Mouse (Mus musculus): ENCODE data around the gene Snhg11.
"Not testable (repeated sequence)": the region's sequence is repeated elsewhere in the genome, so short reads cannot be mapped to it uniquely, and the experiment has no call there.

Snhg11 gene

DNA sequence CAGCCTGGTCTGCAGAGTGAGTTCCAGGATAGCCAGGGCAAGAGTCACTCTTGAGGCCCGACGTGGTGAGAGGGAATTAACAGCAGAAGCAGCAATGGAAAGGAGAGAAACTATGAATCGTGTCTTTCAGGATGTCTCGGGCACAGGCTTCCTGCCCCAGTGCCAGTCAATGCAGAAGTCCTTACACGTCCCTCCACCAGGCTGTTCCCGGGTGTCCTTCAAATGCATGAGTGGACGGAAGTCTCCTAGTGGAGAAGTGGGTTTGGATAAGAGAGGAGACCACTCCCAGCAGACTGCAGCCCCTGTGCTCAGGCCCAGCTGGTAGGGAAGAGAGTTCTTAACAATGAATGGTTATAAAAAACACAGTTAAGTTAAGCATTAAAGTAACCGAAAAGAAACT lies 7.1 kb upstream of the Snhg11 start:
- intact Hi-C loops (cut with DNase I), result no loop called here

DNA sequence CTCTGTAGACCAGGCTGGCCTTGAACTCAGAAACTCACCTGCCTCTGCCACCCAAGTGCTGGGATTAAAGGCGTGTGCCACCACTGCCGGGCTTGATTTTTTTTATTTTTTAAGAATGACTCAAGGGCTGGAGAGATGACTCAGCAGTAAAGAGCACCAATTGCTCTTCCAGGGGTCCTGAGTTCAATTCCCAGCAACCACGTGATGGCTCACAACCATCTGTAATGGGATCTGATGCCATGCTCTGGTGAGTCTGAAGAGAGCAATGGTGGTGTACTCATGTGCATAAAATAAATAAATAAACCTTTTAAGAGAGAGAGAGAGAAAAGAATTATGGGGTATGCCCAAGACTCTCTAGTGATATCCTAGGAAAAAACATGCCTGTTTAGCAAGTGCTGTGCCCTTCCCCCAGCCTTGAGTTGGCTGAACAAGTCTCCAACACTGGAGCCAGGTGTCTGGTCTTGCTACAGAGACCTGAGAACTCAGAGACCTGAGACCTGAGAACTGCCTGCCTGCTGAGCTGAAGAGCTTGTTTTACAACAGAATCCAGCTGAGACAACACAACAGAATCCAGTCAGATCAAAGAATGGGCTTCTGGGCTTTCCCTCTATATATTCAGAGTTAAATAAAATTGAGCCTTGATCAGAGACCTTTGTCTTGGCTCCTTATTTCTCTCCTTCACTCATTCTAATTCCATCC lies 5.8 kb upstream of the Snhg11 start:
- intact Hi-C loops (cut with DNase I), result no loop called here

DNA sequence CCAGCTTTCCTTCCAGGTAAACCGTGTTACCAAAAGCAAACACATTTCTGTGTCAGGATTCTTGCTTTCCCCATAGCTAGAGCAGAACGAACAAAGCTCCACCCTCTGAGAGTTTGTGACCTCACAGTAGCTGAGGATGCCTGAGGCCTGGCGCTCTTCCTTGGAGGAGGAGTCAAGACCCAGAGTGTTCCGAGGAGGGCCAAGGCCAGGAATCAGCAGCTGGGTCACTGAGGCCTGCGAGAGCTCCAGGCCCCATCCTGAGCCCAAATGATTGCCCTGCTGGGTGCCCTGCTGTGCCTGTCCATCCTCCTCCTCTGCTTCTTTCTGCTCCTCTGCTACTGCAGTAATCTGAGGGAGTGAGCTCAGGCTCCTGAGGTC lies 5.3 kb upstream of the Snhg11 start:
- intact Hi-C loops (cut with DNase I), result no loop called here

DNA sequence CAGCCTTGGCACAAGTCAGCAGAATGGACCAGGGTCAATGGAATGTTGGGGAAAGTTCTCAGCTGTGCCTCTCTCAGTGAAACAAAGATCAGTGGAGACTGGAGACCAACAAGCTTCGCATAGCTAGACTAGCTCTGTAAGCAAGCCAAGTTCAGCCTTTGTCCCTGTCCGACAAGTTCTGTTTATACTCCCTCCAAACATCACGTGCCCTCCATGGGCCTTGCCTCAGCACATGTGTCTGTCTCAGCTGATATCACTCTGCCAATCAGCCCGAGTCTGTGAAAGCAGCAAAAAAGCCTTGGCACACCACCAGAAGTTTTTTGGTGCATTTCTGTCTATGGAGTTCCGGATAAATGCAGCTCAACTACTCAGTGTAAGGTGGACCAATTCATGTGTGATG lies 2.4 kb upstream of the Snhg11 start:
- intact Hi-C loops (cut with DNase I), result no loop called here

DNA sequence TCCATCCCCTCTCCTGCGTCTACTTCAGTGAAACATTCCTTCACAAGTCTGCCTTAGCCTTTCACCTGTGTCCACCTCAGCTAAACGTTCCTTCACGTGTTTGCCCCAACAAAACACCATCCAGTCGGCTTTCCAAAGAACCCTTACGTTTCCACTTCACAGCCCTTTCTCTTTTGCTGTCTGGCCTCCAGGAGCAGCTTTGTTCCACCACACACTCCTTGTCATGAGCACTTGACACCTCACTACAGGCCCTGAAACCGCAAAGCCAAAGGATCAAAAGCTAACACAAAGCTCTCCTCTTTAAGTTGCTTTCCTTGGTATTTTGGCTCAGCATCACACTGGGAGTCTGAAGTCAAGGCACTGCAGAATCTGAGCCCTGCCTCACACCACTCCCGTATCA lies 1.9 kb upstream of the Snhg11 start:
- intact Hi-C loops (cut with DNase I), result no loop called here

DNA sequence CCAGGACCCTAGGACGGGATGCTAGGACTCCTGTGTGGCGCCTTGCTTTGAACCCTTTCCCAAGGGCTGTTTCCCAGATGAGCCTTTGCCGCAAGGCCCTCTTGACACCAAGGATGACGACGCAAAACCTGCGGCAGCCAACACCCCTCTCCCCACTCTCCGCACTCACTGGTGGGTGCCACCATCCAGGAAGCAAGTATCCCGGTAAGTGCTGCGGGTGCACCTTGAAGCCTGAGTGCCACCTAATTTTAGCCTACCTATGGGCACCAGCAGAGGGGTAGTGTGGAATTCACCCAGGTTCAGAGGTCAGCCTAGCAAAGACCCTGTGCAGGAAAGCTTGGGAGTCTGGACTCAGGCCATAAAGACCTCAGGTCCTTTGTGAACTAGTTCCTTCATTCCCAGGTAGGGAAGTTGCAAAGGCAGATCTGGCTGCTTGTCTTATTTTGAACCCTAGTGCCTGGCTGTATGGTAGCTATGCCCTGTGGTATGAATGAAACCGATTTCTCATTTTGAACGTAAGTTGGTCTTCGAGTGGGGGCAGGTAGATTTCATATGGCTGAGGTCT lies 767 bp downstream of the Snhg11 start:
- intact Hi-C loops (cut with DNase I), result no loop called here

DNA sequence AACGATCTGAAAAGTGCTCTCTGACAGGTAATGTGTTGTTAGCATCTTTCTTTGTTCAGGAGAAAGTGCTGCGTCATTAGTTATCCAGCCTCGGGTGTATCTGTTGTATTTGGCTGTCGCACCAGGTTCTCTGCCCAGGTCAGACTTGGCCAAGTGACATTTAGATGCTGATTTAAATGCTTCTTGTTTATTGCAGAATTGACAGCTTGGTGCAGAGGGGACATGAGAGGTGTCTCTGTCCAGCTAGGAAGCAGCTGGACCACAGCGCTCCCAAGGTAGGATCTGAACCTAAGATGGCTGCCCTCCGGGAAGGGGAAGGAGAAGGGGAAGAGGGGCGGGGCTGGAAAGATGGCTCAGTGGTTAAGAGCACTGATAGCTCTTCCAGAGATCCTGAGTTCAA lies 1.4 kb downstream of the Snhg11 start:
- intact Hi-C loops (cut with DNase I), result no loop called here

DNA sequence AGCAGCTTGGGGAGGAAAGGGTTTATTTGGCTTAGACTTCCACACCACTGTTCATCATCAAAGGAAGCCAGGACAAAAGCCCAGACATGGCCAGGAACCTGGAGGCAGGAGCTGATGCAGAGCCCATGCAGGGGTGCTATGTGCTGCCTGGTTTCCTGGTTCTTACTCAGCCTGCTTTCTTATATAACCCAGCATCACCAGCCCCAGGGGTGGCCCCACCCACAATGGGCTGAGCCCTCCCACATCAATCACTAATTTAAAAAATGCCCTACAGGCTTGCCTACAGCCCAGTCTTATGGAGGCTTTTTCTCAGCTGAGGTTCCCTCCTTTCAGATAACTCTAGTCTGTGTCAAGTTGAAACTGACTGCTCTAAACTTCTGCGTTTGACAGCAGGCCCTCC lies 2.4 kb downstream of the Snhg11 start:
- intact Hi-C loops (cut with DNase I), result no loop called here

DNA sequence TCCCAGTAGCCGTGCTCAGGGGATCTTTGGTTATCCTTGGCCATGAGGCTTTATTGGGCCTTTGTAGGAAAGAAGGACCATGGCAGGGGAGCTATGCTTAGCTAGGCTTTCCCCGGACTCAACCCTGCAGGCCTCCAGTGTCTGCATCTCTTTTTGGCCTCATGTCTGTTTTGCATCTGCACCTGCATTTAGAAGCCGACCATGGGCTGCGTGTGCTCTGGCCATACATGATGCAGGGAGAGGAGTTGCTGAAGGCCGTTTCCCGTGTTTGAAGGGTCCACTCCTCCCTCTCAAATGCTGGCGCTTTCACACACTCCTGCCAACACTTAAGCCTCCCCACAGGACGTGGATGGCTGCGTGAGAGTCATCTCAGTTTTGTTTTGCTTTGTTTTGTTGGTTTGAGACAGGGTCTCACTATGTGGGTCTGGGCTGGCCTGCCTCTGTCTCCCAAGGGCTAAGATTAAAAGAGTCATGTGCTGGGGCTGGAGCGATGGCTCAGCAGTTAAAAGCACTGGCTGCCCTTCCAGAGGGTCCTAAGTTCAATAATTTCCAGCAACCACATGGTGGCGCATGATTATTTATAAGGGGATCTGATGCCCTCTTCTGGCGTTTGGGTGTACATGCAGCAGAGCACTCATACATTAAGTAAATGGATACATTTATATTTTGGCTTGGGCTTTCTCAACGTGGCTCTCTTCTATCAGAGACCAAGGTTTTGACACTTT lies 4.1 kb downstream of the Snhg11 start:
- intact Hi-C loops (cut with DNase I), result no loop called here

DNA sequence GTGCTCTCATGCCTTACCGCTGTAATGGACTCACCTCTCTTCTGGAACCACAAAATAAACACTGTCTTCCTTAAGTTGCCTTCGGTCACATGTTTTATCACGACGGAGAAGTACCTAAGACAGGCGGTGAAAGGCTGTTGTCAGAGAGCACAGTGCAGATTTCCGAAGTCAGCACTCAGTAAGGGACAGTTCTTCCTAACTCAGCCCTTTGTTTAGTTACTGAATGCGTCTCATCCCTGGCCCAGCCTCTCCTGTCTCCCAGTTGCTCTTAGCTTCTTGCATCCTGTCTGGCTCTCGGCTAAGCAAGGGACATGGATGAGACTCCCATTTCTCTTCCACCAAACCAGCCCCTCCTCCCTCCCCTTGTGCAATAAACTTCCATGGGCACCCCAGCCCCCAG lies 10.6 kb downstream of the Snhg11 start:
- intact Hi-C loops (cut with DNase I), result no loop called here

DNA sequence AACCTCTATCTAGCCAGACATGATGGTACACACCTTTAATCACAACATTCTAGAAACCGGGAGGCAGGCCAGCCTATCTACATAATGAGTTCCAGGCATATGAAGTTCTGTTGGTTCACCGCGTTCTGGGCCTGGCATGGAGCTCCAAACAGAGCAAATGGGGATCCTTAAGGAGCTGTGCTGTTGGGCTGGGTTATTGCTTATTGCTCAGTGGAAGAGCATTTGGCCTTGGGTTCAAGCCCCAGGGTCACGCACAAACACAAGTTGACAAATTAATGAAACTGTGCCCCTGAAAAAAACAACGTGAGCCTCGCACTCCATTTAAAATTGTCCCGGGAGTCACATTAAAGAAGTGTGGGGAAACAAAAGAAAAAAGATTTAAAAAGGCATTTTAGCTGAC lies 14.0 kb downstream of the Snhg11 start:
- intact Hi-C loops (cut with DNase I), result no loop called here

DNA sequence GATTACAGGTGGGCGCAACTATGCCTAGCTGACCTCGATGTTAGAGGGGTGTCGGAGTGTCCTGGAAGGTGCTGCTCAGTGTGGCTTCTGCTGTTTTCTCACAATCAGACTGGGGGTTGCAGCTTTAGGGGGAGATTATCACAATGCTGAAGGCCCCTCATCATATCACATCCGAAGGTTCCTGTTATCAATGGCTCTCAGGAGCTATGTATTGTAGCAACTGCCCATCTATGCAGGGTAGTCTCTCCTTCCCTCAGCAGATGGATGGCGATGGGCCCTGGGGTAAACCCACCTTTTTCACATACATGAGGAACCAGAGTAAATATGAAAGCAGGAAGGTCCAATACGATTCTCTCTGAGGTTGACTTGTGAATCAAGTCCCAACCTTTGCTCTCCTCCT lies 20.9 kb downstream of the Snhg11 start:
- intact Hi-C loops (cut with DNase I), result no loop called here

DNA sequence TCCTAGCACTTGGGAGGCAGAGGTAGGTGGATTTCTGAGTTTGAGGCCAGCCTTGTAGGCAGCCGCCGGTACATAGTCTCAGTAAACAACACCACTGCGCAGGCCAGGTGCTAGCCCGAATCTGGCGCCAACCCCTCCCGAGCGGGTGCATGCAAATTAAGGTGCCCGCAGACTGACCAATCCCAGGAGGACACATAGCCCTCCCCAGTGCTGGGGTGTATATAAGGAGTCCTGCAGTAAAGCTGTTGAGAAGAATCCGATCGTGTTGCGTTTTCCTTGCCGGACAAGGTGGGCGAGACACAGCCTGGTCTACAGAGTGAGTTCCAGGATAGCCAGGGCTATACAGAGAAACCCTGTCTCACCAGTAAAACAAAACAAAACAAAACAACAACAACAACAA lies 21.7 kb downstream of the Snhg11 start:
- intact Hi-C loops (cut with DNase I), result not testable (repeated sequence)

DNA sequence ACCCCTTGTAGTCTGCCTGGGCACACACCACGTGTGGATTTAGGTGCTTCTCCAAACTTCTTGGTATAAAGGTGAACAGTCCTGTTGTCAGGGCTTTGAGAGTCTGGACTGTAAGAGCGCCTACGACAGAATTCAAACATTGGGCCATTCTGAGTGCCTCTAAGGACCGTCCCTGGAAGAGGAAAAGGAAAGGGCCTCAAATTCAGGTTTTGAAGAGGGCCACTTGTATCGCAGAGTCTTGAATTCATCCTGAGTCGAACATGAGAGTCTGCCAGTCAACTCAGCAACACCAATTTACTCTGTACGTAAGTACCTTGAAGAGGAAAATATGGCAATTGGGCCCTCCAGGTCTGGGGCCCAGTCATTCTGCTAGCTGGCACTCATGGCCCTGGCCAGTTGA lies 27.5 kb downstream of the Snhg11 start:
- intact Hi-C loops (cut with DNase I), result no loop called here

DNA sequence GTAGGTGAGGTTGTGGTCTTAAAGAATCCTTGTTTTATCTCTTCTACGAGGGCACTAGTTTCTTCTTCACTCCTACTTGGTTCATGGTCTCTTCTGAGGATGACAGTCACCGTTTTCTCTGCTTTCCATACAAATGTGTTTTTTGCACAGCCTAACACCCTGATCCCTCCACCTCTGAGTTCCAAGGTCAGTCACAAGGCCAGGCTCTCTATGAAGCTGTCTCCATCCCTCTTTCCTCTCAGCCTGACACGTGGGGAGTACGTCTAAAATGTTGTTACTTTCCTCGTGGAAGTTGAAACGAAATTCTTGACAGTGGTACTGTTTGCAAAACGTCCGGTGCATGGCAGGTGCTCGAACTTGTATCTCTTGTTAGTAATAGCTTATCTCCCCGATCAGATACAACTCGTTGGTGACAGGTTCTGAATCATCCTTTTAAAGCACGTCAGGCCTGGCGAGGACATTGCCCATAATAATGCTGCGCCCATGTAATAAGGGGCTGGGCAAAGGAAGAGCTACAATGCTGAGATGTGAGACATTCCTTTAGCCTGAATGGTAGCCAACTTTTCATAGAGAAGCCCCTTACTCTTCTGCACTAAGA lies 33.7 kb downstream of the Snhg11 start:
- intact Hi-C loops (cut with DNase I), result no loop called here

DNA sequence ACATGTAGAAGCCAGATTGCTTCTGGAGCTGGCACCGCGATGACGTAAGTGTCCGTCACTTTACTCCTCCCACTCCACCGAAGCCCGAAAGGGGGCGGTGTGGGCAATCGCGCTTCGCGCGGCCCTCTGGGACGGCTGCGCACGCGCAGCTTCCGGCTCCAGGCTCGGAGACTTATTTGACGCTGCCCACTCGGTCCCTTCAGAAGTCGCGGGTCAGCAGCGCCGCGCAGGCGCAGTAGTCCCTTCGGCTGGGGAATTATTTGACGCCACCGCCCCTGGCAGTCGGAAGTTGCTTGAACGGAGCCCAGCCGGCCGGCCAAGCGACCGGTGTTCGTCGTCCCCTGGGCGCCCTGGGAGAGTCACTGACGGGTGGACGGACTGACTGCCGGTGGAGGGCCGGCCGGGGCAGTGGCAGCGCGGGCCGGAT lies 34.2 kb downstream of the Snhg11 start, which contains the start of gene Ralgapb:
Ralgapb (plus strand) TSS at position 254 of the 427 bp plus-strand sequence.
- intact Hi-C loops (cut with DNase I), result no loop called here

DNA sequence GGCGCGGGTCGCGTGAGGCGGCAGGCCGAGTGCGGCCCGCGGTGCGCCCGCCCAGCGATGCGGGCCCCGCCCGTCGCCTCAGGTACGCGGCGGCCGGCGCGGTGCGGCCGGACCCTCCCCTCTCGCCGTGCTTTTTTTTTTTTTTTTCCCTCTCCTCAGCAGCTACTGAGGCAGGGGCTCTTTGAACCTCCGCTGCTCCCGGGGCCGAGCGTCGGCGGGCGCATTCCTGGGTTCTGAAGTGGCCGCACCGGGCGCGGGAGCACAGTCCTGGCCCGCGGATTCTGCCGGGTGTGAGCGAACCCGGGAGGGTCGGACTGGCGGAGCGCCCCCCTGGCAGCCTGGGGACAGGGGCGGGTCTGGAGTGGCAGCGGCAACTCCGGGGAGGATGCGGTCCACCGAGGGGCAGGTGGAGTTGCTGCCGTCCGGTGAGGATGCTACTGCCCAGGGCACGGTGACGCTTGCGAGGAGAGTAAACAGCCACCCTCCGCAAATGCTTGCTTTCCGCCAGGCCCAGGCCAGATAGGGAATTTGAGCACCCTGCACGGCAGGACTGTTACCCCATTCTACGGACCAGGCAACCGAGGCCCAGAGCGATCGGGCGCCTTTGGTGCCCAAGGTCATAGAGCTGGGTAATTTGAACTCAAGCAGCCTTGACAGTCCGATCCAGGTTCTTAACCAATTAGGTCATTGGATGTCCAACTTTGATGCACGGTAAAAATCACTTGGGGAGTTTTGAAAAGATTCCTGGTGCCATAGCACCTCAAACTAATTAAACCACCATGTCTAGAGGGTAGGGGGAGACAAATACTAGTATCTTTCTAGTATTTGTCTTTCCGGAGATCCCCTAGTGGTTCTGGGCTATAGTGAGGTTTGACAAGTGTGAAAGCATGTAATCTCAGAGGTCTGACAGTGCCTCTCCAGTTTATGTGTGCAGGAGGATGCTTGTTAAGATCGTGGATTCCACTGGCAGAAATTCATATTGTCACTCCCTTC lies 34.9 kb downstream of the Snhg11 start:
- intact Hi-C loops (cut with DNase I), result no loop called here

DNA sequence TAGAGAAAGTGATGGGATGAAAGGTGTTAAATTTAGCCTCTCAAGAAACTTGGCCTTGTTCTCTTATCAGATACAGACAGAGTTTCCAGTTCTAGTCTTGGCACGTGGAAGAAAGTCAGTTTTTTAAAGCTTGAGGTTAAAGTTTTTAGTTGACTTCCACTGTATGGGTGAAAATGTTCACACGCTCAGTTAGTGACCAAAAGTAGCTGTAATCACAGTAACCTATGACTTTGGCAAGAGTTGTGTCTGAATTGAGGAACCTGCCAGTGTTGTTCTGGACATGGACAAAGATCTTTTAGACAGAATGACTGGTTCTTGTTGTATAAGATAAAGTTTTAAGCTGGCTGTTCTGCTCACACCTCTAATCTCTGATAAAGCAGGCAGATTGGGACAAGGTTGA lies 37.8 kb downstream of the Snhg11 start:
- intact Hi-C loops (cut with DNase I), result no loop called here

DNA sequence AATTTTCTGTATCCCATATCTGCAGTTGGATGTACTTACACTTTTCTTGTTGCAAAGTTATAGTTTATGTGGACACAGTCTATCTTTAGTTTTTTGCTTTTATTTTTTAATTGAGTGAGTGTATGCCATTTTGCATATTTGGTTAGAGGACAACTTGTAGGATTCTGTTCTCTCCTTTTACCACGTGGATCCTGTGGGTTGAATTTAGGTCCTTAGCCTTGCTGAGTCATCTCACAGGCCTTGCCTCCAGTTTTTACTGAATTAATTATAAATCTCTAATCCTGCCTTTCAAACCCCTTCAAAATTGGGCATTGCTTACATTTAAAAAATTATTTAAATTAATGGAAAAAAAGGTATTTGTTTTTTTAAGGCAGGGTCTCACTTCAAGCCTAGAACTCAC lies 40.4 kb downstream of the Snhg11 start:
- intact Hi-C loops (cut with DNase I), result no loop called here

DNA sequence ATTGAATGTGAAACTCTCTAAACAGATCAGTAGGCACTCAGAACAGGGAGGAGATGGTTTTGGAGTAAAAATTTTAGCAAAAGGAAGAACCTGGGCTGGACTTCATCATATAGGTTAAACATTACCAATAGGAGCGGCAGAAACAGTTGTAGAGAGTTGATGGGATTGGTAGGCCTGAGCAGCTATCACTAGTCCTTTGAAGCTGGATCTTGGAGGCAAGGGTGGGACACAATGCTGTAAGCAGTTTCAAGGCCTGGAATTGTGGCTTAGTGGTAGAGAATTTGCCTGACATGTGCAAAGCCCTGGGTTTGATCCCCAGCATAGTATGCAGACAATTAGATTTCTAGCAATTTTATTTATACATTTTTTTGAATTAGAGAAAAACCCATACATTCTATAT lies 43.2 kb downstream of the Snhg11 start:
- intact Hi-C loops (cut with DNase I), result no loop called here

All from adrenal gland (tissue).